Mouse (Mus musculus) MEL (cell line): ENCODE measurements at regions not wholly inside any gene's neighbourhood (a gene's known extent, or its start where the extent isn't known, plus 50 kb on each side); places are given as distances from the start of the nearest gene placed in this dataset.

Experiments
- DNase-seq: peaks from one replicate; pipeline ENCODE4 v3.0.0; 2011; ENCODE audit warnings: low read depth, low spot score
- H3K27ac ChIP-seq: 2 replicates; pipeline ENCODE4 v1.5.1; 2012; ENCODE audit warnings: low read depth, mild to moderate bottlenecking, control low read depth, low read length, moderate library complexity; ENCODE audit not compliant: control insufficient read depth
- H3K27me3 ChIP-seq, 2 experiments: fragments of 150-350 bp in 1 of 2; sonication (generic) in 1 of 2; 2 replicates each; pipeline ENCODE4 v1.6.1; 2012; ENCODE audit warnings: low read length in 2 of 2, mild to moderate bottlenecking in 2 of 2, improper control_type of control experiment in 1 of 2, moderate library complexity in 1 of 2; ENCODE audit not compliant: insufficient read depth in 2 of 2, control insufficient read depth in 1 of 2
- H3K36me3 ChIP-seq, 2 experiments: 2 replicates each; pipeline ENCODE4 v1.6.1; 2012 to 2014; ENCODE audit warnings: low read length in 2 of 2, improper control_type of control experiment in 1 of 2, inconsistent platforms in 1 of 2, mild to moderate bottlenecking in 1 of 2; ENCODE audit not compliant: insufficient read depth in 2 of 2, control insufficient read depth in 1 of 2
- H3K4me1 ChIP-seq, 2 experiments: fragments of 150-350 bp in 1 of 2; sonication (generic) in 1 of 2; 2 replicates each; pipeline ENCODE4 v1.6.1; 2012; ENCODE audit warnings: low read length in 2 of 2, improper control_type of control experiment in 1 of 2, mild to moderate bottlenecking in 1 of 2; ENCODE audit not compliant: insufficient read depth in 2 of 2, control insufficient read depth in 1 of 2
- H3K4me3 ChIP-seq, 2 experiments: fragments of 150-350 bp in 1 of 2; sonication (generic) in 1 of 2; 2 replicates each; pipeline ENCODE4 v1.5.1; 2012; ENCODE audit warnings: low read depth in 2 of 2, low read length in 2 of 2, mild to moderate bottlenecking in 2 of 2, moderate library complexity in 2 of 2, control low read depth in 1 of 2, improper control_type of control experiment in 1 of 2; ENCODE audit not compliant: control insufficient read depth in 1 of 2, insufficient read depth in 1 of 2
- H3K79me2 ChIP-seq: 2 replicates; pipeline ENCODE4 v1.6.1; 2012; ENCODE audit warnings: mild to moderate bottlenecking, low read length, moderate library complexity; ENCODE audit not compliant: control insufficient read depth, poor library complexity, insufficient read depth
- H3K9ac ChIP-seq: 2 replicates; pipeline ENCODE4 v1.6.1; 2012; ENCODE audit warnings: low read depth, mild to moderate bottlenecking, control low read depth, low read length, moderate library complexity; ENCODE audit not compliant: control insufficient read depth, poor library complexity, severe bottlenecking
- H3K9me3 ChIP-seq: fragments of 150-350 bp; sonication (generic); replicated peaks from 2 replicates; pipeline ENCODE4 v1.6.1; 2012; ENCODE audit warnings: mild to moderate bottlenecking, low read length, improper control_type of control experiment, moderate library complexity; ENCODE audit not compliant: insufficient read depth
- BHLHE40 ChIP-seq: IDR thresholded peaks from 2 replicates; pipeline ENCODE4 v1.6.1; 2012; ENCODE audit warnings: low read depth, mild to moderate bottlenecking, inconsistent platforms, low read length, improper control_type of control experiment, borderline replicate concordance
- CTCF ChIP-seq, 3 experiments: IDR thresholded peaks in 2 of 3; conservative IDR thresholded peaks in 1 of 3; 2 replicates each; pipeline ENCODE4 v1.5.1; 2011 to 2012; ENCODE audit warnings: low read length in 3 of 3, low read depth in 2 of 3, mild to moderate bottlenecking in 2 of 3, improper control_type of control experiment in 1 of 3, inconsistent platforms in 1 of 3, mixed read lengths in 1 of 3, moderate library complexity in 1 of 3; ENCODE audit not compliant: control insufficient read depth in 1 of 3, insufficient read depth in 1 of 3, poor library complexity in 1 of 3, severe bottlenecking in 1 of 3
- E2F4 ChIP-seq: IDR thresholded peaks from 2 replicates; pipeline ENCODE4 v1.6.1; 2011; ENCODE audit warnings: low read depth, low read length, improper control_type of control experiment, borderline replicate concordance
- ETS1 ChIP-seq: IDR thresholded peaks from 2 replicates; pipeline ENCODE4 v1.6.1; 2012; ENCODE audit warnings: low read depth, mild to moderate bottlenecking, inconsistent platforms, low read length, improper control_type of control experiment, moderate library complexity
- HCFC1 ChIP-seq: IDR thresholded peaks from 2 replicates; pipeline ENCODE4 v1.6.1; 2012; ENCODE audit warnings: low read depth, mild to moderate bottlenecking, inconsistent platforms, low read length, improper control_type of control experiment, moderate library complexity
- JUND ChIP-seq: IDR thresholded peaks from 2 replicates; pipeline ENCODE4 v1.6.1; 2011; ENCODE audit warnings: low read depth, mild to moderate bottlenecking, improper control_type of control experiment, low read length
- MAFK ChIP-seq: IDR thresholded peaks from 2 replicates; pipeline ENCODE4 v1.6.1; 2011; ENCODE audit warnings: low read depth, mild to moderate bottlenecking, low read length, improper control_type of control experiment, borderline replicate concordance
- MAZ ChIP-seq: IDR thresholded peaks from 2 replicates; pipeline ENCODE4 v1.6.1; 2012; ENCODE audit warnings: low read depth, mild to moderate bottlenecking, inconsistent platforms, low read length, improper control_type of control experiment
- MXI1 ChIP-seq: IDR thresholded peaks from 2 replicates; pipeline ENCODE4 v1.6.1; 2011; ENCODE audit warnings: mild to moderate bottlenecking, low read depth, low read length, improper control_type of control experiment
- MYC ChIP-seq: IDR thresholded peaks from 2 replicates; pipeline ENCODE4 v1.6.1; 2011; ENCODE audit warnings: low read depth, mild to moderate bottlenecking, low read length, improper control_type of control experiment, moderate library complexity
- NELFE ChIP-seq: IDR thresholded peaks from 2 replicates; pipeline ENCODE4 v1.6.1; 2011; ENCODE audit warnings: low read depth, low read length, improper control_type of control experiment
- NRF1 ChIP-seq: IDR thresholded peaks from 2 replicates; pipeline ENCODE4 v1.6.1; 2014; ENCODE audit warnings: low read depth, mild to moderate bottlenecking, inconsistent platforms, low read length, improper control_type of control experiment, moderate library complexity; ENCODE audit not compliant: poor library complexity, insufficient read depth, severe bottlenecking
- POLR2A ChIP-seq, 2 experiments: IDR thresholded peaks; 2 replicates each; pipeline ENCODE4 v1.6.1; 2011 to 2012; ENCODE audit warnings: low read length in 2 of 2, mild to moderate bottlenecking in 2 of 2, control low read depth in 1 of 2, improper control_type of control experiment in 1 of 2, low read depth in 1 of 2, moderate library complexity in 1 of 2; ENCODE audit not compliant: control insufficient read depth in 1 of 2, insufficient read depth in 1 of 2, poor library complexity in 1 of 2
- POLR2AphosphoS2 ChIP-seq: IDR thresholded peaks from 2 replicates; pipeline ENCODE4 v1.6.1; 2011; ENCODE audit warnings: low read length, improper control_type of control experiment
- SIN3A ChIP-seq: IDR thresholded peaks from 2 replicates; pipeline ENCODE4 v1.6.1; 2012; ENCODE audit warnings: low read length, improper control_type of control experiment, inconsistent platforms
- SMC3 ChIP-seq: IDR thresholded peaks from 2 replicates; pipeline ENCODE4 v1.6.1; 2011; ENCODE audit warnings: low read depth, low read length, improper control_type of control experiment
- TAL1 ChIP-seq: IDR thresholded peaks from 2 replicates; pipeline ENCODE4 v1.6.1; 2012; ENCODE audit warnings: mild to moderate bottlenecking, inconsistent platforms, low read length, moderate library complexity, mixed read lengths
- TBP ChIP-seq: IDR thresholded peaks from 2 replicates; pipeline ENCODE4 v1.8.0; 2011; ENCODE audit warnings: low read depth, low read length, improper control_type of control experiment
- TCF12 ChIP-seq: IDR thresholded peaks from 2 replicates; pipeline ENCODE4 v1.6.1; 2014; ENCODE audit warnings: low read depth, mild to moderate bottlenecking, inconsistent platforms, low read length, improper control_type of control experiment, moderate library complexity
- USF2 ChIP-seq, 2 experiments: IDR thresholded peaks; 2 replicates each; pipeline ENCODE4 v1.6.1; 2011 to 2012; ENCODE audit warnings: improper control_type of control experiment in 2 of 2, low read length in 2 of 2, borderline replicate concordance in 1 of 2, inconsistent platforms in 1 of 2, low read depth in 1 of 2, mild to moderate bottlenecking in 1 of 2; ENCODE audit not compliant: insufficient read depth in 1 of 2
- ZC3H11A ChIP-seq: IDR thresholded peaks from 2 replicates; pipeline ENCODE4 v1.6.1; 2012; ENCODE audit warnings: low read depth, mild to moderate bottlenecking, inconsistent platforms, low read length, improper control_type of control experiment
- ZKSCAN1 ChIP-seq: IDR thresholded peaks from 2 replicates; pipeline ENCODE4 v1.6.1; 2012; ENCODE audit warnings: low read depth, mild to moderate bottlenecking, inconsistent platforms, low read length, improper control_type of control experiment, moderate library complexity
- ZMIZ1 ChIP-seq: IDR thresholded peaks from 2 replicates; pipeline ENCODE4 v1.6.1; 2012; ENCODE audit warnings: low read depth, mild to moderate bottlenecking, inconsistent platforms, low read length, improper control_type of control experiment, moderate library complexity
- ZNF384 ChIP-seq: IDR thresholded peaks from 2 replicates; pipeline ENCODE4 v1.6.1; 2012; ENCODE audit warnings: low read depth, mild to moderate bottlenecking, inconsistent platforms, low read length, improper control_type of control experiment

DNA sequence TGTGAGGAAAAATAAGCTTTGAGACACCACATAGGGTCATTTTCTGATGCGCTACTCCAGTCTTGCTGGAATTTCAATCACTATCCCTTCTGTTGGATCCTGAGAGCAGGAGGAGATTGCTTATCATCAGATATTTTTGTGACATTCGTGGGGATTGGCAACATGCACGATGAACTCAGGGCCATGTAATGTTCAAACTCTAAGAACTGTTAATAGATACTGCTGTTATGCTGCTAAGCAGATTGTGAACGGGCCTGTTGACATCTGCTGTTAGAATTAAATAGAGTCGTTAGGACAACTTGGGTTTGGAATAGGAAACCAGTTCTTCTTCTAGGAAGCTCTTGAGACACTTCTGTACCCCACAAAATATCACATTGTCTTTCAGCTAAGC, 876.9 kb downstream of the Epha4 start:
- Histone ChIP-seq H3K79me2 (no peaks in the 10 kb centered on the region), H3K4me3 (no peak overlapping the region), H3K9me3 (no peaks in the 10 kb centered on the region), H3K9ac (no peak overlapping the region), H3K4me1 (no peaks in the 10 kb centered on the region), H3K36me3 (no peaks in the 10 kb centered on the region), H3K27ac (no peak overlapping the region), H3K27me3 (no peaks in the 10 kb centered on the region)
- no peak for DNase-seq
- no peak for TF ChIP-seq JUND
- no peak for TF ChIP-seq TCF12
- no peak for TF ChIP-seq ZKSCAN1
- TF ChIP-seq TBP, result no peak
- no peak for TF ChIP-seq BHLHE40

DNA sequence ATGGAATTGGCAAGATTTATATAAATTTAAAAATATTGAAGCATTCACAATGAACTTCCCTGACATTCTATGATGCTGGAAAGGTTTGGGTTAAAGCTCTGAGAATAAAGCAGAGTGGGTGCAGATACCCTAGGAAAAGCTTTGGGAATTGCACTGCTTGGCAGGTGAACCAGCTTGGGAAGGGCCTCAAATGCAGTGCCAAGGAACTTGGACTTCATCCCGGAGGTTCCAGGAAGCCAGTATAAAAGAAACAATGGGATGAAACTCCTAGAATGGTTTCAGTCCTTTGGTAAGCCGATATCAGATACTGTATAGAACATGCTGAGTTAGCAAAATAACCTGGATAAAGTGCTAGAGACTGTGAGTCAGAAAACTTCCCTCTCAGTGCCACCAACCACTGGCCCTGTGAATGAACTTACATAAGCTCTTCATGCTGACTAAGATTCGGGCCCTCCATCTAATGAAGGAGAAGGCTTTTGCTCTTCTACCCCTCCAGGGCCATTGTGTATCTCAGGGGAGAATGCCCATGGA, 873.6 kb downstream of the Epha4 start:
- Histone ChIP-seq H3K27me3 (no peaks in the 10 kb centered on the region), H3K4me1 (no peaks in the 10 kb centered on the region), H3K79me2 (no peaks in the 10 kb centered on the region), H3K4me3 (no peak overlapping the region), H3K9me3 (no peaks in the 10 kb centered on the region), H3K36me3 (no peaks in the 10 kb centered on the region), H3K27ac (no peak overlapping the region), H3K9ac (no peak overlapping the region)
- no peak for TF ChIP-seq JUND
- TF ChIP-seq POLR2A (IDR thresholded peaks at IDR 0.05; ENCODE audit: control insufficient read depth in 1 of 2, insufficient read depth in 1 of 2, low read depth in 1 of 2, low read length in 2 of 2, poor library complexity in 1 of 2), result no peak
- no peak for TF ChIP-seq MAZ
- TF ChIP-seq MYC, result no peak
- no peak for TF ChIP-seq MAFK
- no peak for TF ChIP-seq HCFC1
- no peak for TF ChIP-seq POLR2AphosphoS2
- TF ChIP-seq MXI1, result no peak
- no peak for TF ChIP-seq CTCF (IDR thresholded peaks at IDR 0.05 in 2 of 3, conservative IDR thresholded peaks at IDR 0.05 in 1 of 3; ENCODE audit: control insufficient read depth in 1 of 3, insufficient read depth in 1 of 3, low read depth in 2 of 3, low read length in 3 of 3, poor library complexity in 1 of 3, severe bottlenecking in 1 of 3)
- no peak for DNase-seq

DNA sequence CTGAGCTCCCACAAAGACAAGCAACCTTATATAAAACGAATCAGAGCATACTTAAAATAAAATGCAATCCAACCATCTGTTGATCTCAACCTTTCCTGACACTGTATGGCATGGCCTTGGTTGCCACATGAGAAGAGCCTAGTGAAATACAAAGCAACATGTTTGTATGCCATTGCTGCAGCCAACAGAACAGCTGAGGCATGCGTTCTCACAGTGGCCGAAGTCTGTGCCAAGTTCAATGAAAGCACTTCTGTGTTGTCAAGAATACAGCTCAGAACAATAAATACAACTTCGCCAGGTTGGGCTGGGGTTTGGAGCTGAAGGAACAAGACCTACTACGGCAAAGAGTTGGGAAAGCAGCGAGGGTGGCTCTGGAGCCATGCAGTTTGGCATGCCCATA, 872.2 kb downstream of the Epha4 start:
- no peak for TF ChIP-seq ZC3H11A
- TF ChIP-seq CTCF (IDR thresholded peaks at IDR 0.05 in 2 of 3, conservative IDR thresholded peaks at IDR 0.05 in 1 of 3; ENCODE audit: control insufficient read depth in 1 of 3, insufficient read depth in 1 of 3, low read depth in 2 of 3, low read length in 3 of 3, poor library complexity in 1 of 3, severe bottlenecking in 1 of 3), result no peak
- no peak for TF ChIP-seq USF2 (IDR thresholded peaks at IDR 0.05; ENCODE audit: borderline replicate concordance in 1 of 2, insufficient read depth in 1 of 2, low read depth in 1 of 2, low read length in 2 of 2)
- no peak for TF ChIP-seq TAL1
- TF ChIP-seq TCF12, result no peak
- TF ChIP-seq ETS1, result no peak
- no peak for TF ChIP-seq MAFK
- no peak for TF ChIP-seq MAZ
- no peak for TF ChIP-seq ZNF384
- TF ChIP-seq ZMIZ1, result no peak
- no peak for TF ChIP-seq NELFE
- no peak for TF ChIP-seq TBP
- no peak for TF ChIP-seq NRF1
- no peak for TF ChIP-seq MXI1
- TF ChIP-seq HCFC1, result no peak
- no peak for TF ChIP-seq SMC3
- no peak for TF ChIP-seq E2F4
- TF ChIP-seq SIN3A, result no peak
- H3K9ac ChIP-seq, result no peak overlapping the region

More for the DNA sequence above, 872.2 kb downstream of the Epha4 start:
- Histone ChIP-seq H3K4me3 (no peak overlapping the region), H3K27me3 (no peaks in the 10 kb centered on the region), H3K79me2 (no peaks in the 10 kb centered on the region), H3K9me3 (no peaks in the 10 kb centered on the region), H3K4me1 (no peaks in the 10 kb centered on the region), H3K27ac (no peak overlapping the region), H3K36me3 (no peaks in the 10 kb centered on the region)
- DNase-seq, result no peak
